Mouse (Mus musculus) ES-E14 (cell line): ENCODE results near the gene Hbs1l. TPM values are rescaled to one million over a fixed set of nuclear protein-coding genes. Genes with fewer than 3 reads are reported as not detected.

Source experiments
- DNase-seq: peaks from one replicate; pipeline ENCODE4 v3.0.0-alpha.2; 2013; ENCODE audit warnings: low read depth, low spot score
- H3K27ac ChIP-seq: 2 replicates; pipeline ENCODE4 v1.5.1; 2012; ENCODE audit warnings: low read depth, mild to moderate bottlenecking, low read length, moderate library complexity, mixed read lengths; ENCODE audit not compliant: poor library complexity, insufficient read depth, severe bottlenecking
- H3K36me3 ChIP-seq: 2 replicates; pipeline ENCODE4 v1.6.1; 2012; ENCODE audit warnings: mild to moderate bottlenecking, low read length, moderate library complexity, mixed read lengths; ENCODE audit not compliant: control insufficient read depth, poor library complexity, insufficient read depth, severe bottlenecking
- H3K4me1 ChIP-seq, 2 experiments: fragments of 150-350 bp in 1 of 2; sonication (generic) in 1 of 2; 2 replicates each; pipeline ENCODE4 v1.6.1; 2012; ENCODE audit warnings: low read length in 2 of 2, mild to moderate bottlenecking in 1 of 2, mixed read lengths in 1 of 2; ENCODE audit not compliant: control insufficient read depth in 2 of 2, insufficient read depth in 2 of 2, poor library complexity in 1 of 2
- H3K4me3 ChIP-seq, 2 experiments: fragments of 150-350 bp in 1 of 2; sonication (generic) in 1 of 2; 2 replicates each; pipeline ENCODE4 v1.5.1; 2012; ENCODE audit warnings: low read length in 2 of 2, low read depth in 1 of 2, mild to moderate bottlenecking in 1 of 2, mixed read lengths in 1 of 2; ENCODE audit not compliant: insufficient read depth in 1 of 2, poor library complexity in 1 of 2, severe bottlenecking in 1 of 2
- H3K9ac ChIP-seq: 2 replicates; pipeline ENCODE4 v1.6.1; 2012; ENCODE audit warnings: low read depth, mild to moderate bottlenecking, low read length, mixed read lengths; ENCODE audit not compliant: poor library complexity, insufficient read depth, severe bottlenecking
- H3K9me3 ChIP-seq: fragments of 150-350 bp; sonication (generic); 2 replicates; pipeline ENCODE4 v1.6.1; 2012; ENCODE audit warnings: low read depth, mild to moderate bottlenecking, low read length; ENCODE audit not compliant: control insufficient read depth, insufficient read depth
- CHD2 ChIP-seq: IDR thresholded peaks from 2 replicates; pipeline ENCODE4 v1.6.1; 2014; ENCODE audit warnings: mild to moderate bottlenecking, low read depth, low read length, inconsistent platforms
- HCFC1 ChIP-seq: IDR thresholded peaks from 2 replicates; pipeline ENCODE4 v1.6.1; 2012; ENCODE audit warnings: low read length, inconsistent platforms, borderline replicate concordance; ENCODE audit not compliant: insufficient read depth
- MAFK ChIP-seq: IDR thresholded peaks from 2 replicates; pipeline ENCODE4 v1.6.1; 2014; ENCODE audit warnings: mild to moderate bottlenecking, low read depth, low read length, inconsistent platforms; ENCODE audit not compliant: insufficient read depth
- ZC3H11A ChIP-seq: IDR thresholded peaks from 2 replicates; pipeline ENCODE4 v1.6.1; 2012; ENCODE audit warnings: low read depth, mild to moderate bottlenecking, inconsistent platforms, low read length, borderline replicate concordance
- ZNF384 ChIP-seq: IDR thresholded peaks from 2 replicates; pipeline ENCODE4 v1.6.1; 2012; ENCODE audit warnings: low read depth, low read length, inconsistent platforms
- in situ Hi-C, 2 experiments: fragments of 600-800 bp; cut with MboI; formaldehyde crosslinking; loops; one replicate each; pipeline ENCODE4 v1.15.1; 2025; ENCODE audit warnings: low sequenced_read_pairs in 2 of 2, inconsistent platforms in 1 of 2; ENCODE audit not compliant: unreplicated experiment in 2 of 2
- total RNA-seq: library from RNA; depleted of rRNA; stranded (reverse); fragments of 300-350 nt; gene quantifications from 2 replicates; pipeline ENCODE4 v1.2.3, GENCODE M21; 2012

Hbs1l gene
- total RNA-seq, 1 experiment: 90.0 TPM

- no peak overlapping the region for H3K9ac ChIP-seq
- no peak overlapping the region for H3K4me3 ChIP-seq
- DNase-seq: no peak
- in situ Hi-C loops: no loop called here
- no peaks in the 10 kb centered on the region for H3K4me1 ChIP-seq
- no peaks in the 10 kb centered on the region for H3K36me3 ChIP-seq
- no peaks in the 10 kb centered on the region for H3K9me3 ChIP-seq
- H3K27ac ChIP-seq: no peak overlapping the region
- TF ChIP-seq HCFC1 (no peak), ZNF384 (no peak), CHD2 (no peak), ZC3H11A (no peak), MAFK (no peak)
These were observed 24.0 kb upstream of the Hbs1l start for GRCm38 (mm10) chr10:21271785-21272184.

- no peak overlapping the region for H3K27ac ChIP-seq
- H3K9me3 ChIP-seq: no peaks in the 10 kb centered on the region
- H3K4me3 ChIP-seq: no peak overlapping the region
- H3K4me1 ChIP-seq: no peaks in the 10 kb centered on the region
- no peaks in the 10 kb centered on the region for H3K36me3 ChIP-seq
- TF ChIP-seq CHD2 (no peak), ZNF384 (no peak), MAFK (no peak)
- no peak overlapping the region for H3K9ac ChIP-seq
- in situ Hi-C loops: no loop called here
- no peak for DNase-seq
These were observed 8.3 kb upstream of the Hbs1l start for GRCm38 (mm10) chr10:21287243-21288127.

- DNase-seq: no peak
- H3K36me3 ChIP-seq: no peaks in the 10 kb centered on the region
- H3K9me3 ChIP-seq: no peaks in the 10 kb centered on the region
- in situ Hi-C loops: no loop called here
- peaks cover 0 to 3% of the 10 kb centered on the region in 2 experiments; a peak in 1 of 4 replicates for H3K4me1 ChIP-seq
- TF ChIP-seq CHD2 (no peak), MAFK (no peak), ZNF384 (no peak), ZC3H11A (no peak), HCFC1 (no peak)
- H3K9ac ChIP-seq: no peak overlapping the region
- H3K4me3 ChIP-seq: no peak overlapping the region
- H3K27ac ChIP-seq: no peak overlapping the region
These were observed 4.6 kb upstream of the Hbs1l start for GRCm38 (mm10) chr10:21291228-21291627.

GRCm38 (mm10) chr10:21294217-21294616 is 1.6 kb upstream of the Hbs1l start:
- Histone ChIP-seq H3K9ac (no peak overlapping the region), H3K9me3 (no peaks in the 10 kb centered on the region), H3K36me3 (no peaks in the 10 kb centered on the region; the same call in 1 of the 2 replicates), H3K4me1 (peaks cover 2 to 7% of the 10 kb centered on the region in 2 experiments; a peak in 2 of 4 replicates), H3K27ac (no peak overlapping the region), H3K4me3 (no peak overlapping the region)
- no peak for DNase-seq
- in situ Hi-C loops: no loop called here
- TF ChIP-seq HCFC1 (no peak), MAFK (no peak), CHD2 (no peak), ZC3H11A (no peak), ZNF384 (no peak)
